Mouse (Mus musculus) heart, adult 2 months (tissue): Measurements from ENCODE around the gene Efna2.

Source experiments
- CTCF ChIP-seq: fragments of 200-600 bp; IDR thresholded peaks from 2 replicates; pipeline ENCODE4 v1.8.1; 2022; ENCODE audit warnings: antibody characterized with exemption, mild to moderate bottlenecking, moderate library complexity
- EP300 ChIP-seq: fragments of 200-500 bp; IDR thresholded peaks from 2 replicates; pipeline ENCODE4 v1.6.1; 2011; ENCODE audit warnings: low read depth, low read length, control low read depth; ENCODE audit not compliant: insufficient read depth
- POLR2A ChIP-seq: fragments of 200-500 bp; IDR thresholded peaks from 2 replicates; pipeline ENCODE4 v1.6.1; 2011; ENCODE audit warnings: mild to moderate bottlenecking, low read depth, low read length, control low read depth; ENCODE audit not compliant: insufficient read depth

DNA sequence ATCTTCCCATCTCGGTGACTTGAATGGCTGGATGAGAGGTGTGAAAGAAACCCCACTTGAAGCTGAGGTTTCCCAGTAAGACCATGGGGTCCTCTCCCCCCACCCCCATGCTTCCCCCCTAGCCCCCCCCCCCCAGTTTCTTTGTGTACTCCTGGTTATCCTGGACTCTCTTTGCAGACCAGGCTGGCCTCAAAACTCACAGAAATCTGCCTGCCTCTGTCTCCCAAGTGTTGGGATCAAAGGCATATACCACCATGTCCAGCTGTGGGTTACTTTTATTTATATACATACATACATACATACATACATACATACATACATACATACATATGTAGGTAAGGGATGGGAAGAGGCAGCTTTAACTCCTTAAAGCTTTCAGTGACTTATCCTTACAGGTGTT, 10.2 kb upstream of the Efna2 start:
- no peak for TF ChIP-seq CTCF
- no peak for TF ChIP-seq POLR2A
- no peak for TF ChIP-seq EP300
